Mouse (Mus musculus) adrenal gland, postnatal 10 days (tissue): ENCODE measurements around the gene Galnt18. TPM values are rescaled to one million over a fixed set of nuclear protein-coding genes. Genes with fewer than 3 reads are reported as not detected.
A peak's percentile ranks its signal among the peaks of the same experiment; 100 is the strongest.

ENCODE experiments used
- DNase-seq: peaks from one replicate; pipeline ENCODE4 v3.0.0; 2021; ENCODE audit warnings: mixed read lengths
- long read RNA-seq, 2 experiments: library from polyadenylated mRNA; stranded (forward); transcript quantifications; one replicate each; pipeline ENCODE4 v2.0.0; 2021
- total RNA-seq, 2 experiments: library from RNA; stranded (reverse); gene quantifications; 2 replicates each; pipeline ENCODE4 v1.2.3; 2021

The Galnt18 gene
- total RNA-seq, result 10 to 100 TPM; 21.8 to 25.0 TPM
- long read RNA-seq, experiment 1, transcript Galnt18-202 (11 exons, 2,530 nt), result major isoform, 45 of 77 reads
- long read RNA-seq, experiment 1, partial matches to known transcripts, result 7 of 77 reads
- long read RNA-seq, experiment 1, other reads (novel, unspliced or antisense), result 24 of 77 reads
- long read RNA-seq, experiment 2, transcript Galnt18-202 (11 exons, 2,530 nt), result major isoform, 40 of 80 reads
- long read RNA-seq, experiment 2, partial matches to known transcripts, result 9 of 80 reads
- long read RNA-seq, experiment 2, other reads (novel, unspliced or antisense), result 31 of 80 reads

- DNase-seq, result peak; percentile 97
These were observed at the start of gene Galnt18 for GRCm38 (mm10) chr7:111779504-111780242. Gene Galnt18 (minus strand): TSS chr7:111779977.

GRCm38 (mm10) chr7:111827337-111827736, 47.6 kb upstream of the Galnt18 start:
- DNase-seq, result peak; percentile 52

- DNase-seq, result no peak
These were observed 33.3 kb upstream of the Galnt18 start for GRCm38 (mm10) chr7:111813093-111813492.

- no peak for DNase-seq
These were observed 31.3 kb upstream of the Galnt18 start for GRCm38 (mm10) chr7:111811036-111811435.

GRCm38 (mm10) chr7:111809796-111810195, 30.0 kb upstream of the Galnt18 start:
- DNase-seq, result no peak

- DNase-seq, result no peak
These were observed 26.3 kb upstream of the Galnt18 start for GRCm38 (mm10) chr7:111806083-111806482.

- no peak for DNase-seq
These were observed 24.9 kb upstream of the Galnt18 start for GRCm38 (mm10) chr7:111804646-111805045.

- DNase-seq, result no peak
These were observed 21.0 kb upstream of the Galnt18 start for GRCm38 (mm10) chr7:111800785-111801184.

- DNase-seq, result no peak
These were observed 20.3 kb upstream of the Galnt18 start for GRCm38 (mm10) chr7:111800120-111800519.

GRCm38 (mm10) chr7:111799021-111799420, 19.2 kb upstream of the Galnt18 start:
- no peak for DNase-seq

- DNase-seq, result no peak
These were observed 17.7 kb upstream of the Galnt18 start for GRCm38 (mm10) chr7:111797337-111798010.

- DNase-seq, result no peak
These were observed 15.3 kb upstream of the Galnt18 start for GRCm38 (mm10) chr7:111795059-111795458.

- DNase-seq, result no peak
These were observed 12.4 kb upstream of the Galnt18 start for GRCm38 (mm10) chr7:111792154-111792553.

GRCm38 (mm10) chr7:111791347-111791746, 11.6 kb upstream of the Galnt18 start:
- no peak for DNase-seq

GRCm38 (mm10) chr7:111787921-111788320, 8.1 kb upstream of the Galnt18 start:
- no peak for DNase-seq

- no peak for DNase-seq
These were observed 5.7 kb upstream of the Galnt18 start for GRCm38 (mm10) chr7:111785478-111785877.

GRCm38 (mm10) chr7:111782126-111782525, 2.3 kb upstream of the Galnt18 start:
- DNase-seq, result peak; percentile 80

- DNase-seq, result peak; percentile 28
These were observed 1.5 kb upstream of the Galnt18 start for GRCm38 (mm10) chr7:111781316-111781715.

GRCm38 (mm10) chr7:111778789-111779503, 831 bp downstream of the Galnt18 start:
- peak; percentile 47 for DNase-seq

- DNase-seq, result peak; percentile 18
These were observed 1.6 kb downstream of the Galnt18 start for GRCm38 (mm10) chr7:111778212-111778611.

GRCm38 (mm10) chr7:111777186-111777585, 2.6 kb downstream of the Galnt18 start:
- DNase-seq, result no peak

GRCm38 (mm10) chr7:111776160-111776559, 3.6 kb downstream of the Galnt18 start:
- no peak for DNase-seq
